8 mouse cellular contexts compared by ENCODE assay signal in genomic region chr14:48083836-48084812, GRCm38 (mm10). TPM values are rescaled to one million over a fixed set of nuclear protein-coding genes. Genes with fewer than 3 reads are reported as not detected.
A peak's percentile ranks its signal among the peaks of the same experiment; 100 is the strongest.
DNase-seq lines count a peak whose midpoint lies in the region; ATAC-seq and TF ChIP-seq lines count a peak whose summit lies in the region.

No protein-coding gene starts in this region.

- H3K4me1 ChIP-seq in heart, embryonic 13.5 days, result peaks cover 17% of the 10 kb centered on the region
- H3K4me1 ChIP-seq in limb, embryonic 15.5 days, result peaks cover 14% of the 10 kb centered on the region

- no peaks in the 10 kb centered on the region; the same call in none of the 2 replicates for H3K27me3 ChIP-seq in heart, embryonic 13.5 days (replicated peaks)
- no peaks in the 10 kb centered on the region for H3K27me3 ChIP-seq in limb, embryonic 15.5 days

- H3K9ac ChIP-seq in heart, embryonic 13.5 days, result no peak overlapping the region
- no peak overlapping the region for H3K9ac ChIP-seq in limb, embryonic 15.5 days

- no peaks in the 10 kb centered on the region for H3K36me3 ChIP-seq in heart, embryonic 13.5 days
- H3K36me3 ChIP-seq in limb, embryonic 15.5 days, result no peaks in the 10 kb centered on the region

- ATAC-seq in heart, embryonic 13.5 days (ENCODE audit: extremely low read depth, insufficient number of reproducible peaks, low FRiP score, low TSS enrichment), result no peak
- ATAC-seq in limb, embryonic 15.5 days (ENCODE audit: insufficient number of reproducible peaks, low FRiP score, low TSS enrichment, low read depth), result 0 out of 2 replicates have a peak, but pooled peaks have one; percentile 30

- TF ChIP-seq CTCF in brain, embryonic 14.5 days (IDR thresholded peaks at IDR 0.05; ENCODE audit: borderline replicate concordance, extremely low read depth, insufficient read depth, insufficient read length), result no peak

- no peak for TF ChIP-seq POLR2A in brain, embryonic 14.5 days (IDR thresholded peaks at IDR 0.05; ENCODE audit: borderline replicate concordance, extremely low read depth, insufficient read depth, insufficient read length, poor library complexity, severe bottlenecking)

- no peak for DNase-seq in heart, postnatal 4 days
- DNase-seq in brain, embryonic 14.5 days (ENCODE audit: low read depth), result peak; percentile 91
- peak; percentile 11 for DNase-seq in forelimb bud, embryonic 11.5 days (ENCODE audit: low read depth, low spot score)
- DNase-seq in gastrocnemius, postnatal 25 days, result no peak
- DNase-seq in ovary, postnatal 10 days (ENCODE audit: low spot score), result no peak
- no peak for DNase-seq in thymus, postnatal 4 days

- 18% methylated on average over 14 of the region's 14 CpGs for WGBS in heart, embryonic 13.5 days
- 17% methylated on average over 14 of the region's 14 CpGs for WGBS in limb, embryonic 15.5 days

- H3K9me3 ChIP-seq in heart, embryonic 13.5 days, result no peaks in the 10 kb centered on the region
- H3K9me3 ChIP-seq in limb, embryonic 15.5 days, result no peaks in the 10 kb centered on the region

- peak overlapping the region; percentile 32 for H3K4me2 ChIP-seq in heart, embryonic 13.5 days
- H3K4me2 ChIP-seq in limb, embryonic 15.5 days, result 0 out of 2 replicates have a peak overlapping the region, but pooled peaks have one; percentile 15

- no peak overlapping the region for H3K4me3 ChIP-seq in heart, embryonic 13.5 days
- no peak overlapping the region for H3K4me3 ChIP-seq in limb, embryonic 15.5 days

- H3K27ac ChIP-seq in heart, embryonic 13.5 days (replicated peaks), result no peak overlapping the region
- peak overlapping the region; percentile 43; the same call in 1 of the 2 replicates for H3K27ac ChIP-seq in limb, embryonic 15.5 days

RNA-seq across cellular contexts. Expression of gene Peli2, which starts 36.5 kb away (rescaled TPM):
- polyA plus RNA-seq in heart, embryonic 13.5 days (2015; fragmentation: Nextera tagmentation; extraction: Ambion mirVana), result 2.9 and 3.7 TPM in 2 replicates
- total RNA-seq in heart, postnatal 4 days (2021), result 10 to 100 TPM; 12.1 to 12.8 TPM
- 14.0 and 18.0 TPM in 2 replicates for polyA plus RNA-seq in brain, embryonic 14.5 days (2012; rRNA removed)
- 6.9 and 8.1 TPM in 2 replicates for polyA plus RNA-seq in limb, embryonic 15.5 days (2015; fragmentation: Nextera tagmentation; extraction: Ambion mirVana)
- total RNA-seq in gastrocnemius, postnatal 25 days (2021), result 10 to 100 TPM; 12.5 to 14.7 TPM

Comparison
In these comparisons a context has a peak if more than half of its experiments do, and no peak if none do; other contexts are left out.
1. DNase-seq: peak in brain, embryonic 14.5 days (single experiment) and forelimb bud, embryonic 11.5 days (single experiment); none in heart, postnatal 4 days (single experiment), gastrocnemius, postnatal 25 days (single experiment), ovary, postnatal 10 days (single experiment) and thymus, postnatal 4 days (single experiment).